Mouse (Mus musculus) forebrain, embryonic 14.5 days (tissue): Measurements from ENCODE around the gene Sdk2. TPM values are rescaled to one million over a fixed set of nuclear protein-coding genes. Genes with fewer than 3 reads are reported as not detected.

ENCODE experiments used
- ATAC-seq: fragments of 200-750 bp; cut with Nextera tagmentation; 2 replicates; pipeline ENCODE4 v1.8.0; 2017; ENCODE audit warnings: mild to moderate bottlenecking, moderate library complexity
- DNase-seq: peaks from one replicate; pipeline ENCODE4 v3.0.0-alpha.2; 2015; ENCODE audit warnings: low spot score
- H3K27ac ChIP-seq: fragments of 300-500 bp; sonication (generic); 2 replicates; pipeline ENCODE4 v1.5.1; 2014; ENCODE audit warnings: low read depth, mild to moderate bottlenecking, control low read depth, low read length, moderate library complexity
- H3K27me3 ChIP-seq: fragments of 300-500 bp; sonication (generic); replicated peaks from 2 replicates; pipeline ENCODE4 v1.6.1; 2014; ENCODE audit warnings: low read length, control low read depth, mixed read lengths; ENCODE audit not compliant: control insufficient read depth, insufficient read depth
- H3K36me3 ChIP-seq: fragments of 300-500 bp; sonication (generic); 2 replicates; pipeline ENCODE4 v1.6.1; 2014; ENCODE audit warnings: low read length, control low read depth; ENCODE audit not compliant: control insufficient read depth, insufficient read depth
- H3K4me1 ChIP-seq: fragments of 300-500 bp; sonication (generic); 2 replicates; pipeline ENCODE4 v1.6.1; 2014; ENCODE audit warnings: antibody characterized with exemption, low read length, control low read depth; ENCODE audit not compliant: control insufficient read depth, insufficient read depth
- H3K4me2 ChIP-seq: fragments of 300-500 bp; sonication (generic); 2 replicates; pipeline ENCODE4 v1.6.1; 2014; ENCODE audit warnings: mild to moderate bottlenecking, control low read depth, low read length
- H3K4me3 ChIP-seq: fragments of 300-500 bp; sonication (generic); 2 replicates; pipeline ENCODE4 v1.5.1; 2014; ENCODE audit warnings: low read depth, low read length, control low read depth
- H3K9ac ChIP-seq: fragments of 300-500 bp; sonication (generic); 2 replicates; pipeline ENCODE4 v1.6.1; 2014; ENCODE audit warnings: mild to moderate bottlenecking, low read length, control low read depth, moderate library complexity
- H3K9me3 ChIP-seq: fragments of 300-500 bp; sonication (generic); replicated peaks from 2 replicates; pipeline ENCODE4 v1.6.1; 2016; ENCODE audit warnings: low read length, control low read depth, mixed read lengths; ENCODE audit not compliant: control insufficient read depth
- WGBS: fragments of 180-500 bp; shearing (Covaris S2); extraction: QIAGEN DNeasy Blood & Tissue Kit; methylation state at CpG from one replicate; pipeline ENCODE4 v1.1.7; 2014; 5-methylcytosine and 5-hydroxymethylcytosine counted together
- polyA plus RNA-seq: library from polyadenylated mRNA; unstranded; fragments of >200 nt; fragmentation: Nextera tagmentation; extraction: Ambion mirVana; gene quantifications from 2 replicates; pipeline ENCODE4 v1.2.1, GENCODE M21; 2014

Sdk2 gene
- polyA plus RNA-seq, 1 experiment from 2014 or later = 1.1 TPM

DNA sequence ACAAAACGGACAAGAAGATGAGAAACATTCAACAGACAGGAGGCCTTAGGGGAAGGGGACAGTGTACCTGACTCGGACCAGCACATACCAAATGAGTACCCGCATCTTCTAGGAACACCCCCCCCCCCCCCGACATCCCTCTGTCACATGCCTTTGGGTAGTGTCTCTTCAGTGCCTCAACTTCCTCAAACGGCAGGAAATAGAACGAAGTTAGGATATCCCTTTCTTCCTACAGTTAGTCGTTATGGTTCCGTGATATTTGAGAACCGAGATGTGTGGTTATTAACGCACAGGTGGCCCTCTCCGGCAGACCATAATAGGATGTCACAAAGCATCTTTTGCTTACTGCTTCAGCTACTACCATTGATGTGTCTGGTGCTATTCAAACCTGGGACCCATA, 279.8 kb downstream of the Sdk2 start:
- peak overlapping the region; percentile 51 for H3K4me2 ChIP-seq
- peak overlapping the region; percentile 58; the same call in 1 of the 2 replicates for H3K9ac ChIP-seq
- H3K9me3 ChIP-seq = no peaks in the 10 kb centered on the region
- 66% methylated on average over 11 of the region's 11 CpGs for WGBS
- peak overlapping the region; percentile 98 for H3K27ac ChIP-seq
- no peak overlapping the region; the same call in 1 of the 2 replicates for H3K4me3 ChIP-seq
- H3K36me3 ChIP-seq = no peaks in the 10 kb centered on the region
- H3K4me1 ChIP-seq = peaks cover 40% of the 10 kb centered on the region
- DNase-seq = no peak
- no peak for ATAC-seq
- H3K27me3 ChIP-seq = no peaks in the 10 kb centered on the region

DNA sequence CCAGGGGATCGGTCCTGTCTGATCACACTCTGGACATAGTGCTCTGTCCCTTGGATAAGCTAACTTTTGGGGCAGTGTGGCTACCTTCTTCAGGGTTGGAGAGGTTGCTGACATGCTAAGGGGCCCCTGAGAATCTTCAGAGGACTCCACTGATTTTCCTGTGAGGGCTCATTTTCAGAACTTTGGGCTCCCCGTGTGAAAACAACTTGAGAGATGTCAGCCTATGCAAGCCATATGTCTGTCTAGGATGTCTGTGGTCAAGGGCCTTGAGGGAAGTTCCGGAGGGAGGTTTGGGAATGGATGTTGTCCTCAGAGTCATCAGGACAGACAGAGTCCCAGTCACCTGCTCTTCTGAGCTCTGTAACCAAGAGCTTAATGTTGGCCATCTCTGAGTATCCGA, 280.5 kb downstream of the Sdk2 start:
- Histone ChIP-seq H3K27me3 (no peaks in the 10 kb centered on the region), H3K4me3 (peak overlapping the region; percentile 18), H3K4me2 (peak overlapping the region; percentile 51), H3K36me3 (no peaks in the 10 kb centered on the region), H3K9me3 (no peaks in the 10 kb centered on the region), H3K27ac (peak overlapping the region; percentile 98), H3K4me1 (peaks cover 35% of the 10 kb centered on the region), H3K9ac (peak overlapping the region; percentile 58)
- DNase-seq (no peak), ATAC-seq (no peak)
- WGBS = 31% methylated on average over 4 of the region's 4 CpGs

DNA sequence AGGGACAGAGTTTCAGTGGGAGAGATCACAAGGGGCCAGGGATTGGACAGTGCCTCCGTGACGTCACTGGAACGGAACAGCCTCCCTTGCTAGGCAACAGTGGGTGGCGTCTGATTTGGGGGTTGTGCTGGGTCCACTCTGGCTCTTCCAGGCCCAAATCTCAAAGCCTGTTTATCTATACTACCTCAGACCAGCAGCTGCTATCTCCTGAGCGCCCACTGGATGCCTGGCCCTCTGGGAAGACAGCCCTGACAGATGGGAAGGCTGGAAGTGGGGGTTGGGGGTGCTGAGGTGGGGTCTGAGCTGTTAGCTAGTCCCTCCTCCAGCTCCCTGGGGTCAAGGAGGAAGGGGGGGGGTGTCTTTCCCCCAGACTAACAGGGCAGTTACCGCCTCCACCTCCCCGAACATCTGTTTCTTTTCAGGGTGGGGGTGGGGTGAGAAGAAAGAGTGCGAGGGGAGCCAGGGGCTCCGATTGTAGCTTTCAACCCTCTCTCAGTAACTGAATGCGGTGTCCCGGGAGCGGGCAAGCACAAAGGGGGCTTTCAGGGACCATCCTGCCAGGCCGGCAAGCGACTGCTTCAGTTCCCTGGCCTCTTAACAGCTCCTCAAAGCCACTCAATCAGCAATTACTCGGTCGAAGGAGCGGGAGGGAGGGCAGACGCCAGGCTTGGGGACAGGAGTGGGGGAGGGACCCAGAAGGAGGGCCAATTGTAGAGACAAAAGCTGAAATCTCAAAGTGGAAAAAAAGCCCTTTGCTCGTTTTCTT, 281.3 kb downstream of the Sdk2 start:
- peak; percentile 95 for DNase-seq
- Histone ChIP-seq H3K4me3 (peak overlapping the region; percentile 18), H3K4me2 (peak overlapping the region; percentile 51), H3K9me3 (no peaks in the 10 kb centered on the region), H3K4me1 (peaks cover 33% of the 10 kb centered on the region), H3K9ac (peak overlapping the region; percentile 58), H3K27me3 (no peaks in the 10 kb centered on the region), H3K27ac (peak overlapping the region; percentile 98), H3K36me3 (no peaks in the 10 kb centered on the region)
- peak; percentile 92 for ATAC-seq
- 0% methylated on average over 19 of the region's 19 CpGs for WGBS

DNA sequence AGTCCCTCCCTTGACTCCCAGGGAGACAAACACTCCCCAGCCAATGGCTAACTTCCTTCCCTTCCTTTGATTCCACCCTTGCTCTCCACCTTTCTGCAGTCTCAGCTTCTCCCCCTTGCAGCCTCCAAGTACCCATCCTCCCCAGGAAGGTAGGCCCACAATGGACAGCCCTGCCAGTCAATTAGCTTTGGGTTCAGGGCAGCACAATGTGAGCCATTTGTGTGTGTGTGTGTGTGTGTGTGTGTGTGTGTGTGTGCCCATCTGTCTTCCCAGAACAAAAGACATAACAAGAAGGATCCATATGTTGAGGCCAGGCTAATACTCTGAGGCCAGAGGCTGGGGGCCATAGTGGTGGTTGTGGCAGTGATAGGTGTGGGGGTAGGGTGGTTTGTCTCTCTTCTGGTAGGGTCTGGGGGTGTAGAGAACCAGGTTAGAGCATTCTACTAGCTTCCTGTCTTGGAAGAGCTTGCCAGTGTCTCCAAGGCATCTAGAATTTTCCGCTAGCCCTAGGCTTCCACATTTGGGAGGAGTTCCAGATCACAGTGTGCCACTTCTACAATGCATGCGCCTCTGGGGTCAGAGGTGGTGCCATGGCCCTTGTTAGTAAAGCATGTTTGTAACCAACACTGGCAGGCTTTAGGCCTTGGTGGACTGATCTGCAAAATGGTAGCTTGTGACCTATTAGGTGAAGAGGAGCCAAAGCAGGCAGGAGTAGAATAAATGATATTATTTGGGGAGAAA, 282.0 kb downstream of the Sdk2 start:
- 10% methylated on average over 2 of the region's 2 CpGs for WGBS
- no peak for DNase-seq
- H3K4me3 ChIP-seq = no peak overlapping the region
- H3K4me2 ChIP-seq = peak overlapping the region; percentile 51; the same call in 1 of the 2 replicates
- H3K4me1 ChIP-seq = peaks cover 33% of the 10 kb centered on the region
- H3K36me3 ChIP-seq = no peaks in the 10 kb centered on the region
- no peaks in the 10 kb centered on the region for H3K9me3 ChIP-seq
- no peak; the same call in none of the 2 replicates for ATAC-seq
- no peaks in the 10 kb centered on the region for H3K27me3 ChIP-seq
- H3K27ac ChIP-seq = peak overlapping the region; percentile 98
- H3K9ac ChIP-seq = no peak overlapping the region

DNA sequence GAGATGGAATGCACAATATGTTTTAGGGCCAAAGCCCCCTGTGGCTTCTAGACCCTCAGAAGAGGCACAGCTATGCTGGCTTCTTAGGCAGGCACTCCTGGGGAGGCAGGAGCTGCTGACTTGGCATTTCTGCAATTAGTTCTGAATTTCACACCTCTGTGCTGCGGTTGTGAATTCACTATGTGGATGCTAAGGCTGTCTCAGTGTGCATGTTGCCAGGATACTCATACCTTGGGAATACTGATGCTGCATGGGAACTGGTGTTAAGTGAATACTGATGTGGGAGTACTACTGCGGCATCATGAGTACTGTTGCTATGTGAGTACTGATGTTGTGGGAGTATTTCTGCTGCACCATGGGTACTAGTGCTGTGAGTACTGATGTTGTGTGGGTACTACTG, 284.4 kb downstream of the Sdk2 start:
- no peak for DNase-seq
- Histone ChIP-seq H3K27me3 (no peaks in the 10 kb centered on the region), H3K4me3 (no peak overlapping the region), H3K36me3 (no peaks in the 10 kb centered on the region), H3K9me3 (no peaks in the 10 kb centered on the region), H3K4me2 (no peak overlapping the region), H3K4me1 (peaks cover 33% of the 10 kb centered on the region), H3K9ac (no peak overlapping the region), H3K27ac (peak overlapping the region; percentile 58; the same call in 1 of the 2 replicates)
- no peak for ATAC-seq
- WGBS = 84% methylated on average over 2 of the region's 2 CpGs

DNA sequence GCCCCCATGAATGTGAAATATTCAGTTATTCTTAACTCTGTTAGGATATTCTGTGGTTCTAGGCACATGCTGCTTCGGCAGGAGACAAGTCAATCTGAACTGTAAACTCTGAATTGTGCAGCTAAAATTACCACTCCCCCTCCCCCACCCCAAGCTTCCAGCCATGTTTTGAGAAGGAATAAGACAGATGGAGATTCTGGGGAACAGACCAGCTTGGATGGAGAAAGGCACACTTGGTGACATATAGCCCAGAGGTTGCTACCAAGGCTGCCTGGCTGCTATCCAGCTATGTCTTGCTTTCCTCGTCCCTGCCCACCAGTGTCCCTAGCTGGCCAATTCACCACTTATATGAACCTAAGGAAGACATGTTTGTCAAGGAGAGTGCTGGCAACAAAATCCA, 284.8 kb downstream of the Sdk2 start:
- WGBS = 38% methylated on average over 2 of the region's 2 CpGs
- Histone ChIP-seq H3K4me3 (no peak overlapping the region), H3K9me3 (no peaks in the 10 kb centered on the region), H3K27ac (peak overlapping the region; percentile 58), H3K4me1 (peaks cover 28% of the 10 kb centered on the region), H3K9ac (no peak overlapping the region), H3K36me3 (no peaks in the 10 kb centered on the region), H3K4me2 (no peak overlapping the region), H3K27me3 (no peaks in the 10 kb centered on the region)
- peak; percentile 72 for DNase-seq
- ATAC-seq = no peak

DNA sequence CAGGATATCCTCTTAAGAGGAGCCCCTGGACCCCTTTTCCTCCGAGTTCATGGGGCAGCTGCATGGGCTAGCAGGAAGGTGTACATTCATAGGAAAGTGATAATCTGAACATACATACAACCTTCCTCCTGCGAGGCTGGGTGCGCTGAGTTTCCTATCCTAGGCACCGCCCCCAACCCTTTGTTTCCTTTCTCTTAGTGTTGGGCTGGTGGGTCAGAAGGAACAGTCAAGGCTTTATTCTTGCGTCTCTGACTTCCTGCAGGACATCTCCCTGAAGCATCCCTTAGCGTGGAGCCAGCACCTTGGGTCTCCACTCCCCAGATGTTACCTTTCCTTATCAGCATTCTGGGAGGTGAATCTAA, 287.2 kb downstream of the Sdk2 start:
- Histone ChIP-seq H3K27ac (no peak overlapping the region), H3K4me1 (peaks cover 16% of the 10 kb centered on the region), H3K27me3 (no peaks in the 10 kb centered on the region), H3K9me3 (no peaks in the 10 kb centered on the region), H3K9ac (no peak overlapping the region), H3K4me3 (no peak overlapping the region), H3K4me2 (no peak overlapping the region), H3K36me3 (no peaks in the 10 kb centered on the region)
- 12% methylated on average over 6 of the region's 6 CpGs for WGBS
- DNase-seq (no peak), ATAC-seq (no peak)

DNA sequence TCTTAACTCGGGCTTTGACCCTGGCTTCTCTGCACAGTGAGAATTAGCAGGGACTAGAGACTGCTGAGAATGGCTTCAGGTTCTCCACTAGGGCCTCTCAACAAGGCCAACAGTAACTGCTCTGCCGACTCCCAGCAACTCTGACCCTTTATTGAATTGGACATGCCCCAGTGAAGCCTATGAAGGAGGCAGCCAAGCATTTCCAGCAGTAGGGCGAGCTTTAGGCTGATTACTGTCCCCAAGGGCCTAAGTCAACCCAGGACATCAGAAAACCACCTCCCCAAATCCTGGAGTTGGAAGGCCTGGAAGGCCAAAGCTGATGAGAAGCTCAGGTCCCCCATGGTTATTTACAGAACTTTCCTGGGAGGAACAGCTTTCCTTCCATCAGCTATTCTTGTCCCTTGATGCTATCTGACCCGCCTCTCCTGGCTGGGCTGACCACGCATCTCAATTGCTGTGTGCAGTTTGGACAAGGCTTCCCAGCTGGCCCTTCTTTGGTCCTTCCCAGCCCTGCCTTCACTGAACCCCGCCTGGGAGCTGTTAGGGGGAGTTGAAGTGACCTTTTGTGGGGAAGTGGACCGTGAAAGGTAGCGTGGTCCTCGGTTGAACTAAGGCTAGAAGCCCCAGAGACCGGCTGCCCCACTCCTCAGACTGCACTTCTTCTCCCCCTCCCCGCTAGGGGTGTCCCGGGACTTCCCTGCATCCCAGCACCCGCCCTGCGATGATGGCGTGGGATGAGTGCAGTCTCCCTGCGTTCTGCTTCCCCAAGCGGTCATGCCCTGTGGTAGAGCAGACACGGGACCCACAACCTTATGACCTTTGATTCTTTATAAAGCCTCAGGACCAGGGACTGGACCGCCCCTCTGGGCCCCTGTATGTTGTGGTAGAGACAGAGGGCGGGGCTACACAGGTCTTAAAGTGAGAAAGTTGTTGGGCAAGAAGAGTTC, 287.8 kb downstream of the Sdk2 start:
- no peak for DNase-seq
- WGBS = 18% methylated on average over 20 of the region's 20 CpGs
- H3K27ac ChIP-seq = no peak overlapping the region

More for the DNA sequence above, 287.8 kb downstream of the Sdk2 start:
- Histone ChIP-seq H3K4me3 (no peak overlapping the region), H3K9me3 (no peaks in the 10 kb centered on the region), H3K9ac (no peak overlapping the region), H3K27me3 (no peaks in the 10 kb centered on the region), H3K36me3 (no peaks in the 10 kb centered on the region), H3K4me1 (peaks cover 12% of the 10 kb centered on the region), H3K4me2 (no peak overlapping the region)
- no peak for ATAC-seq
